Mouse (Mus musculus) embryonic fibroblast, embryonic 13.5 days (primary cell): ENCODE results near the gene Mok. TPM values are rescaled to one million over a fixed set of nuclear protein-coding genes. Genes with fewer than 3 reads are reported as not detected.

Experiments
- H3K27ac ChIP-seq: 2 replicates; pipeline ENCODE4 v1.5.1; 2012; ENCODE audit warnings: low read length, control low read depth, inconsistent platforms; ENCODE audit not compliant: insufficient read depth
- H3K4me1 ChIP-seq: 2 replicates; pipeline ENCODE4 v1.6.1; 2011; ENCODE audit warnings: low read length; ENCODE audit not compliant: control insufficient read depth, insufficient read depth
- H3K4me3 ChIP-seq: 2 replicates; pipeline ENCODE4 v1.5.1; 2011; ENCODE audit warnings: mild to moderate bottlenecking, control low read depth, low read length; ENCODE audit not compliant: insufficient read depth
- CTCF ChIP-seq: IDR thresholded peaks from 2 replicates; pipeline ENCODE4 v1.5.1; 2011; ENCODE audit warnings: mild to moderate bottlenecking, control low read depth, low read length, moderate library complexity, borderline replicate concordance; ENCODE audit not compliant: insufficient read depth
- POLR2A ChIP-seq: IDR thresholded peaks from 2 replicates; pipeline ENCODE4 v1.6.1; 2011; ENCODE audit warnings: low read depth, mild to moderate bottlenecking, control low read depth, low read length, moderate library complexity
- polyA plus RNA-seq: library from polyadenylated mRNA; stranded (reverse); fragments of >200 nt; gene quantifications from 2 replicates; pipeline ENCODE4 v1.2.4, GENCODE M21; 2011; ENCODE audit warnings: low read depth; ENCODE audit not compliant: missing spikeins, insufficient read length

The Mok gene
- polyA plus RNA-seq, 1 experiment = 1.2 TPM

DNA sequence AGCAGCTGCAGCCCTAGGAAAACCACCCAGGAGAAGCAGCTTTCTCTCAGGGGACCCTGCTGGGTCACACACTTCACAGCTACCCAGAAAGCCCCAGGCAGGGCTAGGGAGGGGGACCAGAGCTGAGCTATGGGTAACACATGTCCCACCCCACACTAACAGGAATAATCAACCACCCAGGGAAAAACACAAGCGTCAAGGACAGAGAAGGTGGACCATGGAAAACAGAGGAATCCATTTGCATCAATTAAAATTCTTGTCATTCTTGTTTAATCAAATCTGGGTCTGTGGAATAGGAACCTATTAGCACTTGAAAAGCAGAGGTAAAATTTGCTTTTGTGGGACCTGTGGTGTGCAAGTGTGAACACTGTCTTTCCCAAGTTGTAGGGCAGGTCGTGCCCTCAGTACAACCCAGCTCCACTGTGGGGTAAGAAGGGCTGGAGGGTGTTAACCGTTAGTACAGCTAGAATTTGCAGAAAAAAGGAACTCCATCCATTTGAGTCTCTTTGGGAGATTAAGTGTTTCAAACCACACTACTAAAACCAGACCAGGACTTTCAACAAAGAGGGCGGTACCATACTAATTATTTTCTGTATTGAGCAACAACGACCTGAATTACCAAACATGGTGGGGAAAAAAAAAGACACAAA is 3.4 kb downstream of the Mok start:
- Histone ChIP-seq H3K4me3 (no peak overlapping the region), H3K4me1 (peaks cover 3% of the 10 kb centered on the region; the same call in 1 of the 2 replicates), H3K27ac (no peak overlapping the region)
- TF ChIP-seq CTCF (no peak), POLR2A (no peak)

DNA sequence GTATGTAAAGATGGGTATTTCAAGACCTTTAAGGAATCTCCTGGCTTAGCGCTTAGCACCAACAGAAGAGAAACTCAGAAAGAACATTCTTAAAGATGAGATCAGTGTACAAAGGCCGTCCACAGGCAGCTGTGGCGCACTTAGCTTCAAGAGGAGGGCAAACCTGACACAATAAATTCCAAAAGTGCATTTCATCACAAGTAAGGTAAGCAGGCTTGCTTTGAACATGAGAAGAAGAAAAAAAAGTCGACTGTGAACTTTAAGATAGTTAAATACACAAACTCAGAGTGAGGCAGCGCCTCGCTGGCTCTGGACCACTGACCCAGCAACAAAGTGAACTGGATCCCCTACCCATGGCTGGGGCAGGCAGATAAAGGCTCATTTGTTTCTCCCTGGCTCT is 4.0 kb downstream of the Mok start:
- Histone ChIP-seq H3K27ac (no peak overlapping the region), H3K4me1 (peaks cover 3% of the 10 kb centered on the region; the same call in 1 of the 2 replicates), H3K4me3 (no peak overlapping the region)
- TF ChIP-seq CTCF (no peak), POLR2A (no peak)

DNA sequence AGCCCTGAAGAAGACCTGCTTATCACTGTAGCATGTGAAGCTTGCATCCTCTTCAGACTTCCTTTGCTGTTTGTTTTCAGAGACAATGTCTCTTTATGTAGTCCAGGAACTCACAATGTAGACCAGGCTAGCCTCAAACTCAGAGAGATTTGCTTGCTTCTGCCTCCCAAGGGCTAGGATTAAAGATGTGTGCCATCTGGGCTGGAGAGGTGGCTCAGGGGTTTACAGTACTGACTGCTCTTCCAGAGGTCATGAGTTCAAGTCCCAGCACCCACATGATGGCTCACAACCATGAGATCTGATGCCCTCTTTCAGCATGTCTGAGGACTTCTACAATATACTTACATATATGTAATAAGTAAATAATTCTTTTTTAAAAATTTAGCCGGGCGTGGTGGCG is 5.6 kb downstream of the Mok start:
- Histone ChIP-seq H3K4me3 (no peak overlapping the region), H3K27ac (no peak overlapping the region), H3K4me1 (peaks cover 3% of the 10 kb centered on the region; the same call in 1 of the 2 replicates)
- TF ChIP-seq POLR2A = no peak
- no peak for TF ChIP-seq CTCF

DNA sequence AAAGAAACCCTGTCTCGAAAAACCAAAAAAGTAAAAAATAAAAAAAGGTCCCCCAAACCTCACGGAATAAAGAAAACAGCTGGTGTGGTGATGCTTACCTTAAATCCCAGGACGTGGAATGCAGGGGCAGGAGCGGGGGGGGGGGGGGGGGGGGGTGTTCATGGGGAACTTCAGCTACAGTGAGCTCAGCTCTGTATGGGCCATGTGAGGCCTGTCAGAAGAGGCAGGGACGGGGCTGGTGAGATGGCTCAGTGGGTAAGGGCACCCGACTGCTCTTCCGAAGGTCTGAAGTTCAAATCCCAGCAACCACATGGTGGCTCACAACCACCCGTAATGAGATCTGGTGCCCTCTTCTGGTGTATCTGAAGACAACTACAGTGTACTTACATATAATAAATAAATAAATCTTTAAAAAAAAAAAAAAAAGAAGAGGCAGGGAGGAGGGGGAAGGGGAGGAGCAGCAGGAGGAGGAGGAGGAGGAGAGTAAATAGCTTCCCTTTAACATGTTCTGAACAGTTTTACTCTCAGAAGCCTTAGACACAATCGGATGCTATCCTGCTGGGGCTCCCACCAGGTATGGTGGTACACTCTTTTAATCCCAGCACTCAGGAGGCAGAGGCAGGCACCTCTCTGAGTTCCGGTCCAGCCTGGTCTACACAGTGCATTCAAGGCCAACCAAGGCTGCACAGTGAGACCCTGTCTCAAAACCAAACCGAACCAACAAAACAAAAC is 10.3 kb downstream of the Mok start:
- Histone ChIP-seq H3K27ac (no peak overlapping the region), H3K4me1 (peaks cover 3% of the 10 kb centered on the region; the same call in 1 of the 2 replicates), H3K4me3 (no peak overlapping the region)
- no peak for TF ChIP-seq CTCF
- no peak for TF ChIP-seq POLR2A

GRCm38 (mm10) chr12:110828908-110829307 is 11.8 kb downstream of the Mok start:
- TF ChIP-seq POLR2A (no peak), CTCF (no peak)
- H3K27ac ChIP-seq = no peak overlapping the region
- H3K4me1 ChIP-seq = peaks cover 2% of the 10 kb centered on the region; the same call in 1 of the 2 replicates
- no peak overlapping the region for H3K4me3 ChIP-seq

DNA sequence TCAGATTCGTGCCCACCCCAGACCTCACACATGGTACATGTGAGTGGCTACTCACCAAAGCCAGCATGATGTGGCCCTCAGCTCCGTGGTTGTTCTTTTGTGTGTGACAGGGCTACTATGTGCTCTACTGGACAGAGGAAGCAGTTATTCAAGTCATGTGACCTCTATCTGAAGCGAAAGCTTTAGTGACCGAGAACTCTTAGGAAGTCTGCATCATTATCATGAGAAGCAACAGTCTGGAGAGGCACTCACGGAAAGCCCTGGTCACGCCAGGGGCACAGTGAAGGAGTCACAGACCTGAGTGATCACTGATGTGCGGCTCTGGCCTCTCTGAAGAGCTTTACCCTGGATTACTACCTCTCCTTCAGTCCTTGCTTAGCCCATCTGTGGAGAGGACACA is 18.4 kb downstream of the Mok start:
- H3K4me3 ChIP-seq = no peak overlapping the region
- no peaks in the 10 kb centered on the region for H3K4me1 ChIP-seq
- H3K27ac ChIP-seq = no peak overlapping the region
- TF ChIP-seq POLR2A = no peak
- no peak for TF ChIP-seq CTCF

DNA sequence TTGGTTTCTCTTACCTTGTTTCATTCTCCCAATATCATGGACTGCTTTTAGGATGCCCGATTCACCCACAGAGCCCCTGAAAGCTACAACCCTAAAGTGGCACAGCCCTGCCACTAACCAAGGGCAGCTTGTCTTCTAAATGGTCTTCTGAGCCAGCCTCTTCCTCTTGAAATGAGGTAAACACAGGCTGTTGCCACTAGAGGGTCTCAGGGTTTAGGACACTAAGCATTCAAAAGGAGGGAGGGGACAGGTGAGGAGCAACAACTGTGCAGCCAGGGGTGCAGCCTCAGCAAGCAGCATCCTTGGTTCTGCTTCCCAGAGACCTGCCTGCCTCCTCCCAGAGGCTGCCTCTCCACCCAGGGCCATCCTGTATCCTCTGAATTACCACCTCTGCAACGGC is 19.0 kb downstream of the Mok start:
- TF ChIP-seq CTCF (no peak), POLR2A (no peak)
- H3K4me3 ChIP-seq = no peak overlapping the region
- H3K27ac ChIP-seq = no peak overlapping the region
- H3K4me1 ChIP-seq = no peaks in the 10 kb centered on the region

DNA sequence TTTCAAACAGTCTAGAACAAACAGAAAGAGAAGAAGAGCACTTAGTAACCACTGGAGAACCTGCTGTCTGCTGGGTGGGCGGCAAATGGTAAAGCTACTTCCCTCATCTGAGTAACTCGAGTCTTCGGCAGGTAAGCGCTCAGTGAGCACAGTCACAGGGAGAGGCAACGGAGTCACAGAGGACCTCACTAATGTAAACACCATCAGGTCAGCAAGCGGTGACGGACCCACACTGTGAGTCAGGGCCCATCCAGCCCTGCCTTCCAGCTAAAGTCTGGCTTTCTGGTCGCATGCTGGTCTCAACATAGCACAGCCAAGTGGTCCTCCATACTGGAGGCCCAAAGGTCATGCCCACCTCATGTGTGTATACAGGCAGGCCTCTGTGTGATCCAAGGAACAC is 21.4 kb downstream of the Mok start:
- Histone ChIP-seq H3K27ac (no peak overlapping the region), H3K4me1 (no peaks in the 10 kb centered on the region), H3K4me3 (no peak overlapping the region)
- no peak for TF ChIP-seq CTCF
- no peak for TF ChIP-seq POLR2A

DNA sequence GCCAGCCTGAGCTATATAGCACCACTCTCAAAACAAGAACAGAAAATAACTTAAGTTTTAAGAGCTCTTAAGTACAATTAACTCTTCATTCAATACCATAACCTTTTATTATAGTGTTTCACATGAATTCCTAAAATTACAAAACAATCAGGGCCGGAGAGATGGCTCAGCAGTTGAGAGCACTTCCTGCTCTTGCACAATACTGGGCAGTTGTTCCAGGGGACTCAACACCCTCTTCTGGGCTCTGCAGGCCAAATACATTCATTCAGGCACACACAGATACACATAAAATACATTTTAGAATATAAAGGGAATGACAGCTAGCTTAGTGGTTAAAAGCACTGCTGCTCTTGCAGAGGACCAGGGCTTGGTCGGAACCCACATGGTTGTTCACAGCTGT is 23.9 kb downstream of the Mok start:
- Histone ChIP-seq H3K27ac (no peak overlapping the region), H3K4me1 (no peaks in the 10 kb centered on the region), H3K4me3 (no peak overlapping the region)
- TF ChIP-seq CTCF (no peak), POLR2A (no peak)

DNA sequence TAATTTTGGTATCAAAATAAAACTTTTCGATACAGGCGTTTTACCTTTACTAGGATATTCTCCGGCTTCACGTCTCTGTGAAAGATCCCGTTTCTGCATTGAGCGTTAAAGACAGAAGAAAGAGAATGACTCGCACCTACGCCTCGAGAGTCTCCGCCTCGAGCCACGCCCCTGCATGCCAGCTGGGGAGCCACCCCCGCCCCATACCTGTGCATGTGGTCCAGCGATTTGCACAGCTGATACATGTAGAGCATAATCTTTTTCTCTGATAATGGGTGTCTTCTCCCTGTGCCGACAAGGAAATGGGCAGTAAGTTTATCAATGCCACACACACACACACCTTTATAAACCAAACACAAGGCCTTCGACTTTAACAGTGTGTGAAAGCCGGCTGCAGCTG is 25.8 kb downstream of the Mok start:
- H3K27ac ChIP-seq = no peak overlapping the region
- no peak for TF ChIP-seq POLR2A
- no peak overlapping the region for H3K4me3 ChIP-seq
- no peaks in the 10 kb centered on the region for H3K4me1 ChIP-seq

DNA sequence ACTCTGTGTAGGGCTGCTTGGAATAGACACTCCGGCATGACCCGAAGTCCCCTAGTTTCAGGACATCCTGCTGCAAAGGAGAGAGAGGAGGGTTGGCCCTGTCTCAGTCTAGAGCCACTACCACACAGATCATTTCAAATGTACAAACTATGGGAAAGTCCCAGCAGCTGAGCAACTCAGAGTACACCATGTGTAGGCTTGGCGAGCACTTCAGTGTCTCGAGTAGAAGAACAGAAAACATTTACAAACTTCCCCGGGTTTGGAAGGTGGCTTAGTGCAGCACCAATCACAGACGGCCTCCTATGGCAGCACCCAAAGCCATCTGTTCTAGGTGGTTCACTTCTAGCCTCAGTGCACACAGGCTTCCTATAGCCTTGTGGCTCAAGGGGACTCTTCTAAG is 27.1 kb downstream of the Mok start:
- Histone ChIP-seq H3K4me1 (no peaks in the 10 kb centered on the region), H3K27ac (no peak overlapping the region), H3K4me3 (no peak overlapping the region)
- no peak for TF ChIP-seq CTCF
- no peak for TF ChIP-seq POLR2A
